Mouse (Mus musculus): ENCODE measurements around the gene Wsb2. TPM values are rescaled to one million over a fixed set of nuclear protein-coding genes. Genes with fewer than 3 reads are reported as not detected.
"Not testable (repeated sequence)": the region's sequence is repeated elsewhere in the genome, so short reads cannot be mapped to it uniquely, and the experiment has no call there.

The Wsb2 gene
- total RNA-seq, 2 experiments from 2014 or later, result 262 to 264 TPM

DNA sequence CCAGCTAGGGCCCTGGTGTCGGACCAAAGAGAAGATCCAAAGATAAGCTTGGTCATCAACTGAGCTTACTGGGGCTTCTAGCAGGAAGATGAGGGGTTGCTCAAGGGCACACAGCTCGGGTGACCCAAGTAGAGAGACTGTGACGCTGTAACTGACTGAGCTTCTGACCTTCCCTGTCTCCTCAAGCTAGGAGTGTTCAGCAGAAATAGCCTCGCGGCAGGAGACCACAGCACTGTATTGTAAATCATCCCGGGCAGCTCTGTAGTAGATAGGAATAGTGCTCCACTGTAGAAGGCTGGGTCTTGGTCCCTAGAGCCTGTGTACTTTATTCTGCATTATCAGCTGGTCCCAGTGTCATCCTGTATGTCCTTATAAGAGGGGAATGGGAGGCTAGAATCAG, 15.2 kb upstream of the Wsb2 start:
- H3K4me3 ChIP-seq, result no peak overlapping the region
- no peak overlapping the region for H3K27ac ChIP-seq
- TF ChIP-seq CTCF (conservative IDR thresholded peaks at IDR 0.05), result no peak
- DNase-seq (ENCODE audit: low spot score in 2 of 2), result no peak

- TF ChIP-seq CTCF (conservative IDR thresholded peaks at IDR 0.05), result peak; percentile 42
- not testable (repeated sequence) for DNase-seq (ENCODE audit: low spot score in 2 of 2)
Measured at GRCm38 (mm10) chr5:117344496-117344895, 12.6 kb upstream of the Wsb2 start.

DNA sequence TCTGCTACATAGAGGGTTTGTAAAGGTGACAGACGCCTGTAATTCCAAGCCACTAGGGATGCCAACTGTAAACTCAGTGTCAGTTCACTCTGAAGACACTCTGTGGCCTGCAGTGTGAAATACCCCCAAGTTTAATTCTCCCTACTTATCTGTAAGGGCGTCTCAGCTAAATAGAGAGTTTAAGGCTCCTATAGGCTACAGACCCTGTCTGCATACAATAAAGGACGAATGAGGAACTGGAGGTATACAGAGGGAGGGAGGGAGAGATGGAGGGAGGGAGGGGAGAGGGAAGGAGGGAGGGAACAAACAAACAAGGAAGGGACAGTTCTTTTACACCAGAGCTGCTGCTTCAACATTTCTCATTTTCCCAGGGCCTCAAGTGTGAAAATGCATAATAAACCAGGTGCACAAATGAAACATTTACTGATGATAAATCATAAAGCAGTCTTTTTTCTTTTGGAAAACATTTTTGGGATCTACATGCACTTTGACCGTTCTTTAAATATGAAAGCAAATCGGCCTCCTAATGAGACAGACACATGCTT, 11.6 kb upstream of the Wsb2 start:
- no peak overlapping the region for H3K27ac ChIP-seq
- no peak for TF ChIP-seq CTCF (conservative IDR thresholded peaks at IDR 0.05)
- no peak for DNase-seq (ENCODE audit: low spot score in 2 of 2)
- no peak overlapping the region for H3K4me3 ChIP-seq

More at GRCm38 (mm10) chr5:117344496-117344895, 12.6 kb upstream of the Wsb2 start:
- H3K4me3 ChIP-seq, H3K27ac ChIP-seq: not testable (repeated sequence)

DNA sequence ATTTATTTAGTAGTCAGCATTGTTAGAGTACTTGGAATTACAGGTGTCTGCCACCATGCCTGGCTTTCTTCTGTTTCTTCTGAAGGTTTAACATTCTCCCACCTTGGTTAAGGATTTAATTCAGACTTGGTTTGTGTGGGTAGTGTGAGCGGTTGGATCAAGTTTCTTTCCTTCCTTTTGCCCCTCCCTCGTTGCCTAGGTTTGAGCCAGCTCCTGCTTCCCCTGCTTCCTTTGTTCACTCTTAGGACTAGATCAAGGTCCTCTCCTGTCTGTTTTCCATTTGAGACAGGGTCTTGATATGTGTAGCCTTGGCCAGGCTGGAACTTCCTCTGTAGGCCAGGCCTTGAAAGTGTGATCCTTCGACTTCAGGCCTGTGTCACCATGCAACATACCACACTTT, 10.8 kb upstream of the Wsb2 start:
- H3K27ac ChIP-seq, result no peak overlapping the region
- DNase-seq (ENCODE audit: low spot score in 2 of 2), result no peak
- TF ChIP-seq CTCF (conservative IDR thresholded peaks at IDR 0.05), result no peak
- no peak overlapping the region for H3K4me3 ChIP-seq

- H3K27ac ChIP-seq, result no peak overlapping the region
- no peak for TF ChIP-seq CTCF (conservative IDR thresholded peaks at IDR 0.05)
- DNase-seq (ENCODE audit: low spot score in 2 of 2), result no peak
- H3K4me3 ChIP-seq, result no peak overlapping the region
Measured at GRCm38 (mm10) chr5:117347011-117347410, 10.1 kb upstream of the Wsb2 start.

- TF ChIP-seq CTCF (conservative IDR thresholded peaks at IDR 0.05), result no peak
- no peak overlapping the region for H3K4me3 ChIP-seq
- H3K27ac ChIP-seq, result no peak overlapping the region
- no peak for DNase-seq (ENCODE audit: low spot score in 2 of 2)
Measured at GRCm38 (mm10) chr5:117347838-117348237, 9.3 kb upstream of the Wsb2 start.

- TF ChIP-seq CTCF (conservative IDR thresholded peaks at IDR 0.05), result no peak
- Histone ChIP-seq H3K4me3 (no peak overlapping the region), H3K27ac (no peak overlapping the region)
- DNase-seq (ENCODE audit: low spot score in 2 of 2), result peak; percentile 27 to 62
Measured at GRCm38 (mm10) chr5:117348279-117348678, 8.8 kb upstream of the Wsb2 start.

GRCm38 (mm10) chr5:117354121-117354520, 3.0 kb upstream of the Wsb2 start:
- no peak overlapping the region for H3K4me3 ChIP-seq
- DNase-seq (ENCODE audit: low spot score in 2 of 2), result no peak
- no peak for TF ChIP-seq CTCF (conservative IDR thresholded peaks at IDR 0.05)
- no peak overlapping the region for H3K27ac ChIP-seq

- peak; percentile 58 for TF ChIP-seq CTCF (conservative IDR thresholded peaks at IDR 0.05)
- Histone ChIP-seq H3K4me3 (no peak overlapping the region), H3K27ac (peak overlapping the region; percentile 95)
- no peak for DNase-seq (ENCODE audit: low spot score in 2 of 2)
Measured at GRCm38 (mm10) chr5:117355648-117356303, 1.3 kb upstream of the Wsb2 start.

DNA sequence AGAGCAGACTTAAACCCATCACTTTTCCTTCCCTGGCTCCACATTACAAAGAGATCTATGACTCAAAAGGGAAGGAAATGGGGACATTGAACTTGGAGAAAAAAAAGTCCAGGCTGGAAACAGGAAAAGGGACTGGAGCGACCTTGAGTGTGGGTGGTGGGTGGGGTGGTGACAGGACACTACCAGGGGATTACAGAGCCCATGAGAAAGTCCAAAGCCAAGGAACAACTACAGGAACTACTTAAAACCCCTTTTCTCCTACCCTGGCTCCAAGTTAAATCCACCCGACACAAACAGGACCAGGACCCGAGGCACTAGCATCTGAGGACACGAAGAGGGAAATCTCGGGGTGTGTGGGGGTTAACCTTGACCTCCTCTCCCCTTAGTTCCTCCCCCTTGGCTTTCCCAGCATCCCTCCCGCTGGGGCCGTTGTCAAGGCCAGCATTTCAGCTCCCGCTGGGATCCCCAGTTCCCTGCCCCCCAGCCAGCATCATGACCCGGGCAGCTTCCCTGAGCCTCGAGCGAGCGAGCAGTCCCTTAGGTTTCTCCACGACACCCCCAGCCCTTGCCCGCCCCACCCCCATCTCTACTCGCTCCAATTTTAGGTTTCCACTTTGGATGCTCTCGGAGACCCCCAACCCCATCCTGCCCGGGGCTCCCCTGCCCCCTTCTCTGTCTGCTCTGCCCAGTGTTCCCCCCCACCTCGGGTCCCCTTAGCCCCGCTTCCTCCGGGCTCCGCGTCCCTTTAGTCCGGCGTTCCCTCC, 557 bp upstream of the Wsb2 start:
- H3K4me3 ChIP-seq, result peak overlapping the region; percentile 97
- DNase-seq (ENCODE audit: low spot score in 2 of 2), result peak in 1 of 2 experiments; percentile 42
- TF ChIP-seq CTCF (conservative IDR thresholded peaks at IDR 0.05), result no peak
- peak overlapping the region; percentile 95 for H3K27ac ChIP-seq

DNA sequence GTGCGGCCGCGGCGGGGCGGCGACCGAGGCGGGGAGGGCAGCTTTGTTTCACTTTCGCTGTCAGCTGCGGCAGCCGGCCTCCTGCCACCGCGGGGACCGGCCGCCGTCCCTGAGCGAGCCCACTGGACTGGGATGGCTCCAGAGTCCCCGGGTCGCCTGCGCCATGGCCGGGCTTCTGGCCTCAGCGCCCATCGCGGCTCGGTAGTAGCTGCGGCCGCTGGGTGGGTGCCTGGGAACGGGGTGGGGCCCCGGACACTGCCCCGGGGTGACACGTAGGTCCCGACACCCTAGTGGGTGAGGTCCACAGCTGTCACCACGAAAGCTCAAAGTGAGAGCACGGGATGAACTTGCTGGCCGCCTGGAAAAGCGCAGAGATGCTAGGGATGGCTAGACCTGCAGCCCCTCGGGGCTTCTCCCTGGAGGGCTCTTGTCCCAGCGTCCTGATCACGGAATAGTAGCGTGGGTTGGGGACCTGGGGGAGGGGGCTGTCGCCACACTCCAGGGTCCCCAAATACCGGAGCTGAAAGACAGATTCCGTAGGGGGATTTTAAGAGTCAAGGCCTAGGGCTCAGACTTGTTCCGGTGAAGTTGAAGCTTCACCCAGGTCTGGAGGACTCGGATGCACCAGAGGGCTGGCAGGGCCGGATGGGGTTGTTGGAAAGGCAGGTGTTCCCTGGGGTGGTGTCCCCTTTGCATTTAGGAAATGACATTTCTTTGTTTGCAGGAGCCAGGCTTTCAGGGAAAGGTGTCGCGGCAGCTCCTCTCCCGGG, 559 bp downstream of the Wsb2 start:
- no peak for DNase-seq (ENCODE audit: low spot score in 2 of 2)
- H3K4me3 ChIP-seq, result peak overlapping the region; percentile 97
- H3K27ac ChIP-seq, result peak overlapping the region; percentile 95
- no peak for TF ChIP-seq CTCF (conservative IDR thresholded peaks at IDR 0.05)

GRCm38 (mm10) chr5:117358248-117358630, 1.1 kb downstream of the Wsb2 start:
- peak overlapping the region; percentile 95 for H3K27ac ChIP-seq
- DNase-seq (ENCODE audit: low spot score in 2 of 2), result peak in 1 of 2 experiments; percentile 41
- no peak for TF ChIP-seq CTCF (conservative IDR thresholded peaks at IDR 0.05)
- peak overlapping the region; percentile 97 for H3K4me3 ChIP-seq

DNA sequence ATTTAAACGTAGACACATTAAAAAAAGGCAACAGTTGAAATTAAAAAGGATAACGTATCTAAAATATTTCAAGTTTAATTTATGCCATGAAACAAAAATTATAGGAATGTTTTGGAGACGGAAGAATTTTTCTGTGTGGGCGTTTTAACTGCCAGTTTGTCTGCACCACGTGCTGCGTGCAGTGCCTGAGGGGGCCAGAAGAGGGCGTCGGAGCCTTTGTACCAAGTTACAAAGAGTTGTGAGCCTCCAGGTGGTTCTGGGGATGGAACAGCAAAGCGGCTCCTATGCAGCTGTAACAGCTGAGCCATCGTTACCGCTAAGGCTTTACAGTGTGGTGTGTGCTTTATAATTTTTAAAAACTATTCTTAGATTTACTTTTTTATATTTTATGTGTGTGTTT, 1.6 kb downstream of the Wsb2 start:
- H3K4me3 ChIP-seq, result peak overlapping the region; percentile 97
- H3K27ac ChIP-seq, result peak overlapping the region; percentile 95
- DNase-seq (ENCODE audit: low spot score in 2 of 2), result peak; percentile 71 to 86
- TF ChIP-seq CTCF (conservative IDR thresholded peaks at IDR 0.05), result peak; percentile 95
